Mouse (Mus musculus) liver, adult 2 months (tissue): ENCODE results near the gene Gstp3.

ENCODE experiments used
- CTCF ChIP-seq: fragments of 200-500 bp; IDR thresholded peaks from 2 replicates; pipeline ENCODE4 v1.5.1; 2011; ENCODE audit warnings: low read depth, low read length, control low read depth
- POLR2A ChIP-seq: fragments of 200-500 bp; IDR thresholded peaks from 2 replicates; pipeline ENCODE4 v1.6.1; 2011; ENCODE audit warnings: low read length, control low read depth; ENCODE audit not compliant: insufficient read depth; ENCODE audit errors: extremely low read depth

- TF ChIP-seq CTCF (no peak), POLR2A (no peak)
Measured at GRCm38 (mm10) chr19:4070311-4070710, 10.9 kb upstream of the Gstp3 start.
